Comparison of ENCODE assay signal across 26 mouse cellular contexts in the genomic region with DNA sequence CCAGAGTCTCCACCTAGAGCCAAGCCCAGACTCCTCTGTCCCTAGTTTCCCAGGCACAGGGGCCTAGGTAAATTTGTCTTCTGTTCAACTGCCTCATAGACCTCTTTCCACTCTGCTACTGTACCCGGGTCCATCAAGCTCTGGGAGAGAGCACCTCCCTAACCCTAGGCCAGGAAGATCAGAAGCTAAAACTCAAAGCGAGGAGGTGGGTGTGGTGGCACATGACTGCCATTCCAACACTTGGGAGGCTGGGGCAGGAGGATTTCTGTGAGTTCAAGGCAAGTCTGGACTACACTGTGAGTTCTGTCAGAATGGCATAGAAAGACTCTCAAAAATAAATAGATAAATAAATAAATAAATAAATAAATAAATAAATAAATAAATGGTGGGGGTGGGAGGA.
"Had no signal": no experiment of that assay in that cellular context is flagged by ENCODE, and none has a peak within 500 bp of the region (broad histone marks: within the 10 kb centered on the region; RNA-seq: fewer than 3 reads in every experiment).

No protein-coding gene starts in this region.

- H3K36me3 ChIP-seq: heart, embryonic 13.5 days; heart, embryonic 15.5 days; hindbrain, embryonic 13.5 days; hindbrain, embryonic 15.5 days; kidney, embryonic 15.5 days; limb, embryonic 13.5 days; limb, embryonic 15.5 days; liver, embryonic 12.5 days had no signal

- H3K4me1 ChIP-seq: hindbrain, embryonic 13.5 days; hindbrain, embryonic 15.5 days; kidney, embryonic 15.5 days; limb, embryonic 13.5 days; limb, embryonic 15.5 days had no signal

- ATAC-seq: hindbrain, postnatal 0 days; intestine, embryonic 16.5 days; liver, embryonic 12.5 days had no signal

- H3K27ac ChIP-seq: heart, adult 2 months; heart, embryonic 13.5 days; heart, embryonic 15.5 days; hindbrain, embryonic 13.5 days; hindbrain, embryonic 15.5 days; hindbrain, postnatal 0 days; kidney, embryonic 15.5 days; kidney, postnatal 0 days; limb, embryonic 13.5 days; limb, embryonic 15.5 days; liver, embryonic 12.5 days; liver, embryonic 14.5 days had no signal

- DNase-seq: gastrocnemius, postnatal 14 days; gastrocnemius, postnatal 36 days; heart, adult 11 months; heart, adult 2 months; heart, postnatal 14 days; heart, postnatal 36 days; kidney, adult 11 months; kidney, adult 2 months; kidney, adult 9 months; kidney, postnatal 14 days; kidney, postnatal 36 days; layer of hippocampus, adult 9-11 months; left cerebral cortex, postnatal 4 days had no signal

- H3K9ac ChIP-seq: heart, embryonic 13.5 days; heart, embryonic 15.5 days; hindbrain, embryonic 13.5 days; hindbrain, embryonic 15.5 days; kidney, embryonic 15.5 days; limb, embryonic 13.5 days; limb, embryonic 15.5 days; liver, embryonic 12.5 days; liver, embryonic 14.5 days had no signal

- H3K27me3 ChIP-seq: heart, embryonic 13.5 days; hindbrain, embryonic 13.5 days; hindbrain, embryonic 15.5 days; kidney, embryonic 15.5 days; limb, embryonic 15.5 days; liver, embryonic 12.5 days had no signal

- H3K9me3 ChIP-seq: heart, embryonic 13.5 days; heart, embryonic 15.5 days; hindbrain, embryonic 15.5 days; kidney, embryonic 15.5 days; limb, embryonic 15.5 days had no signal

- H3K4me3 ChIP-seq: heart, adult 2 months; heart, embryonic 13.5 days; heart, embryonic 15.5 days; hindbrain, embryonic 13.5 days; hindbrain, embryonic 15.5 days; kidney, embryonic 15.5 days; limb, embryonic 13.5 days; limb, embryonic 15.5 days; liver, embryonic 12.5 days had no signal

- H3K4me2 ChIP-seq: heart, embryonic 11.5 days; heart, embryonic 13.5 days; heart, embryonic 15.5 days; hindbrain, embryonic 13.5 days; hindbrain, embryonic 15.5 days; kidney, embryonic 15.5 days; limb, embryonic 13.5 days; limb, embryonic 15.5 days; liver, embryonic 12.5 days had no signal
